Mouse (Mus musculus): ENCODE data around the gene Stxbp2. TPM values are rescaled to one million over a fixed set of nuclear protein-coding genes. Genes with fewer than 3 reads are reported as not detected.

Stxbp2 gene
- total RNA-seq, 4 experiments from 2014 or later, result 76.2 to 107 (median 99.8) TPM

GRCm38 (mm10) chr8:3683408-3684176 lies 52.8 kb downstream of the Stxbp2 start:
- no peak for DNase-seq

GRCm38 (mm10) chr8:3684530-3684929 lies 53.8 kb downstream of the Stxbp2 start:
- no peak for DNase-seq

- no peak for DNase-seq
Observed at GRCm38 (mm10) chr8:3685422-3685821, 54.7 kb downstream of the Stxbp2 start.

- no peak for DNase-seq
Observed at GRCm38 (mm10) chr8:3687537-3687936, 56.8 kb downstream of the Stxbp2 start.

- DNase-seq, result no peak
Observed at GRCm38 (mm10) chr8:3690774-3691173, 60.0 kb downstream of the Stxbp2 start.

Other genes with a start within 250 kb of the Stxbp2 start
- 10 to 100 TPM; 44.6 to 48.1 (median 47.0) TPM for gene Arhgef18, start 237.9 kb upstream of the Stxbp2 start, total RNA-seq (2022)
- gene Pex11g, start 163.3 kb upstream of the Stxbp2 start, total RNA-seq (2022), result 10 to 100 TPM; 10.4 to 20.2 (median 12.1) TPM
- under 1 TPM in 2 of 4 experiments, not detected in 2; 0.28 to 0.46 TPM for gene Tex45, start 160.1 kb upstream of the Stxbp2 start, total RNA-seq (2022)
- 10 to 100 TPM; 20.6 to 22.9 (median 21.7) TPM for gene Zfp358, start 137.8 kb upstream of the Stxbp2 start, total RNA-seq (2022)
- 10 to 100 TPM; 45.0 to 82.0 (median 60.3) TPM for gene Mcoln1, start 130.5 kb upstream of the Stxbp2 start, total RNA-seq (2022)
- 10 to 100 TPM; 49.3 to 73.9 (median 63.2) TPM for gene Pnpla6, start 115.6 kb upstream of the Stxbp2 start, total RNA-seq (2022)
- gene C330021F23Rik, start 63.0 kb upstream of the Stxbp2 start, total RNA-seq (2022), result not detected
- 10 to 100 TPM in 2 of 4 experiments, 1 to 10 TPM in 2; 4.7 to 15.5 (median 10.0) TPM for gene Camsap3, start 43.7 kb upstream of the Stxbp2 start, total RNA-seq (2022)
- 10 to 100 TPM; 37.2 to 44.3 (median 42.5) TPM for gene Xab2, start 9.6 kb upstream of the Stxbp2 start, total RNA-seq (2022)
- gene Pet100, start 9.4 kb upstream of the Stxbp2 start, total RNA-seq (2022), result 100 to 1,000 TPM in 1 of 4 experiments, 10 to 100 TPM in 3; 86.7 to 108 (median 94.2) TPM
- not detected for gene Pcp2, start 5.4 kb upstream of the Stxbp2 start, total RNA-seq (2022)
- gene Retn, start 24.8 kb downstream of the Stxbp2 start, total RNA-seq (2022), result 100 to 1,000 TPM in 3 of 4 experiments, 10 to 100 TPM in 1; 50.2 to 152 (median 108) TPM
- gene Mcemp1, start 34.8 kb downstream of the Stxbp2 start, total RNA-seq (2022), result under 1 TPM in 3 of 4 experiments, not detected in 1; 0.17 to 0.40 (median 0.26) TPM
- gene Fcor, start 41.4 kb downstream of the Stxbp2 start, total RNA-seq (2022), result 10 to 100 TPM in 3 of 4 experiments, 1 to 10 TPM in 1; 8.1 to 26.3 (median 22.4) TPM
- 10 to 100 TPM; 21.0 to 23.6 (median 22.5) TPM for gene Trappc5, start 45.3 kb downstream of the Stxbp2 start, total RNA-seq (2022)
- under 1 TPM; 0.12 to 0.54 (median 0.45) TPM for gene Fcer2a, start 63.2 kb downstream of the Stxbp2 start, total RNA-seq (2022)
- gene Clec4g, start 89.7 kb downstream of the Stxbp2 start, total RNA-seq (2022), result not detected
- gene Cd209a, start 118.0 kb downstream of the Stxbp2 start, total RNA-seq (2022), result 1 to 10 TPM in 2 of 4 experiments, under 1 TPM in 1, not detected in 1; 0.28 to 1.4 (median 1.2) TPM
- not detected for gene Cd209e, start 223.4 kb downstream of the Stxbp2 start, total RNA-seq (2022)
- gene Cd209d, start 247.6 kb downstream of the Stxbp2 start, total RNA-seq (2022), result 1 to 10 TPM in 3 of 4 experiments, under 1 TPM in 1; 0.73 to 2.2 (median 1.4) TPM

All from adrenal gland, adult 8-10 months (tissue).